Mouse (Mus musculus): ENCODE measurements around the gene Zfp689. TPM values are rescaled to one million over a fixed set of nuclear protein-coding genes. Genes with fewer than 3 reads are reported as not detected.

Zfp689 gene
- polyA plus RNA-seq, 1 experiment from 2014 or later, result 17.1 TPM

GRCm38 (mm10) chr7:127477687-127478634, 29.0 kb upstream of the Zfp689 start:
- ATAC-seq (replicated peaks), result peak; percentile 92
- H3K36me3 ChIP-seq, result peaks cover 49% of the 10 kb centered on the region
- H3K4me3 ChIP-seq, result peak overlapping the region; percentile 80
- H3K9ac ChIP-seq (replicated peaks), result peak overlapping the region; percentile 92
- under 1% methylated on average over 50 of the region's 50 CpGs for WGBS
- H3K27me3 ChIP-seq, result no peaks in the 10 kb centered on the region
- peak overlapping the region; percentile 99 for H3K27ac ChIP-seq (replicated peaks)
- peaks cover 33% of the 10 kb centered on the region for H3K4me1 ChIP-seq
- H3K4me2 ChIP-seq (replicated peaks), result peak overlapping the region; percentile 87
- no peaks in the 10 kb centered on the region for H3K9me3 ChIP-seq

DNA sequence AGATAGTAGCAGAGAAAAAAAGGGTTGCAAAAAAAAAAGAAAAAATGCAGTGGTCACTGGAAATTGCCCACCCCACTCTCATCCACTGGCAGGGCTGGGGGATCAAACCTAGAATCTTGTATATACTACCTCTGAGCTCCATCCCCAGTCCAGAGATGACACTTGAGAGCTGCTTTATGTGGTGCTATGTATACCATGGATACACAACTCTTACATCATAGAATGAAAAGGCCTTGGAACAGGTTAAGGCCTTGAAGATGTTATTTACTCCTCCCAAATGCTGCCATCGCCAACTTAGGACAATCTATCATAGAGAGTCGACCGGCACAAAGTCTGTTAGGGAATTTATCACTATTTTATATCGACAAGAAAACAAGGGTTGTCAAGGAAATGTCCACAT, 27.9 kb upstream of the Zfp689 start:
- peaks cover 38% of the 10 kb centered on the region for H3K36me3 ChIP-seq
- H3K27ac ChIP-seq (replicated peaks), result peak overlapping the region; percentile 99
- H3K4me3 ChIP-seq, result peak overlapping the region; percentile 80
- no peak for ATAC-seq (replicated peaks)
- 83% methylated on average over 4 of the region's 4 CpGs for WGBS
- H3K9me3 ChIP-seq, result no peaks in the 10 kb centered on the region
- H3K4me2 ChIP-seq (replicated peaks), result peak overlapping the region; percentile 87
- H3K9ac ChIP-seq (replicated peaks), result no peak overlapping the region
- H3K27me3 ChIP-seq, result no peaks in the 10 kb centered on the region
- H3K4me1 ChIP-seq, result peaks cover 42% of the 10 kb centered on the region

DNA sequence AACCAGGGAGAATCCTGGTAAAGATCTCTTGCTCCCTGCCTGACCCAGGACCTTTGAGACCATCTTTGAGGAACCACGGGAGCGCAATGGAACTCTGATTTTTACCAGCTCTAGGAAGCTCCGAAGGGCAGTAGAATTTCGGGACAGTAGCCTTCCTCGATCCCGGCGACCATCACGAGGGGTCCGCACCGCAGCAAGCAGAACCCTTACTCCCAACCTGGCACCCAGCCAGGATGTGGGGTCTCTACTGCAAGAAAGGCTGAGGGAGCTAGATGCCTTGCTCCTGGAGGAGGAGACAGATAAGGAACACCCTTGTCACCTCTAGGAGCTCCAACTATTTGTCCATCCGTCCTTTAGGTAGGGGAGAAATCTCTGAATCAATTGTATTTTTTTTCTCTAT, 27.4 kb upstream of the Zfp689 start:
- no peaks in the 10 kb centered on the region for H3K9me3 ChIP-seq
- no peak overlapping the region for H3K9ac ChIP-seq (replicated peaks)
- no peak overlapping the region for H3K27ac ChIP-seq (replicated peaks)
- H3K4me3 ChIP-seq, result no peak overlapping the region
- 94% methylated on average over 11 of the region's 11 CpGs for WGBS
- no peaks in the 10 kb centered on the region for H3K27me3 ChIP-seq
- H3K4me1 ChIP-seq, result peaks cover 41% of the 10 kb centered on the region
- H3K4me2 ChIP-seq (replicated peaks), result no peak overlapping the region
- peaks cover 38% of the 10 kb centered on the region for H3K36me3 ChIP-seq
- ATAC-seq (replicated peaks), result no peak

DNA sequence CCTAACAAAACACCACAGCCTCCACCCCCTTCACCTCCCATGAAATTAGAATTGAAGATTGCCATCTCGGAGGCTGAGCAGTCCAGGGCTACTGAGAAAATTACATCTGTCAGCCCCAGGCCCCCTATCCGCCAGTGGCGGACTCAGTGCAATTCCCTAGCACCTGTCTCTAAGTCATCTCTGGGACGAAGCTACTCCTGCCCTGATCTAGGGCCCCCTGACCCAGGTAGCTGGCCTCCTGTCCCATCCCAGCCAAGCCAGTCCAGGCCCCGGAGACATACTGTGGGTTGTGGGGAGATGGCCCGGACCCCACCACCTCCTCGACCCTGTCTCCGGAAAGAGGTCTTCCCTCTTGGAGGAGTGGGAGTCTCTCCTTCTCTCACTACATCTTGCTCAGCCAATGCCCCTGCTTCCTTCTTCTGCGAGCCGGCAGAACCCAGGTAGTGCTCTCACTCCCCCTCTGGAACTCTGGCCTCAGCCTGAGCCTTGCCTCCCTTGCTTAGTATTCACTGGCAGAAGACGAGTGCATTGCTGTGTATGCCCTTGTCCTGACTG, 26.3 kb upstream of the Zfp689 start:
- Histone ChIP-seq H3K4me2 (replicated peaks) (no peak overlapping the region), H3K27me3 (no peaks in the 10 kb centered on the region), H3K27ac (replicated peaks) (no peak overlapping the region), H3K4me3 (no peak overlapping the region), H3K4me1 (peaks cover 31% of the 10 kb centered on the region), H3K9ac (replicated peaks) (no peak overlapping the region), H3K36me3 (peaks cover 33% of the 10 kb centered on the region), H3K9me3 (no peaks in the 10 kb centered on the region)
- ATAC-seq (replicated peaks), result no peak
- 94% methylated on average over 11 of the region's 11 CpGs for WGBS

GRCm38 (mm10) chr7:127474378-127475070, 25.6 kb upstream of the Zfp689 start:
- H3K4me1 ChIP-seq, result peaks cover 31% of the 10 kb centered on the region
- no peak overlapping the region for H3K4me2 ChIP-seq (replicated peaks)
- WGBS, result 70% methylated on average over 6 of the region's 6 CpGs
- H3K4me3 ChIP-seq, result no peak overlapping the region
- H3K36me3 ChIP-seq, result peaks cover 33% of the 10 kb centered on the region
- H3K9ac ChIP-seq (replicated peaks), result no peak overlapping the region
- H3K9me3 ChIP-seq, result no peaks in the 10 kb centered on the region
- H3K27ac ChIP-seq (replicated peaks), result no peak overlapping the region
- ATAC-seq (replicated peaks), result no peak
- no peaks in the 10 kb centered on the region for H3K27me3 ChIP-seq

- H3K4me2 ChIP-seq (replicated peaks), result no peak overlapping the region
- ATAC-seq (replicated peaks), result no peak
- no peak overlapping the region for H3K4me3 ChIP-seq
- H3K9me3 ChIP-seq, result no peaks in the 10 kb centered on the region
- H3K4me1 ChIP-seq, result peaks cover 34% of the 10 kb centered on the region
- H3K27me3 ChIP-seq, result no peaks in the 10 kb centered on the region
- peaks cover 33% of the 10 kb centered on the region for H3K36me3 ChIP-seq
- no peak overlapping the region for H3K9ac ChIP-seq (replicated peaks)
- 75% methylated on average over 5 of the region's 5 CpGs for WGBS
- no peak overlapping the region for H3K27ac ChIP-seq (replicated peaks)
Measured at GRCm38 (mm10) chr7:127473705-127474104, 24.7 kb upstream of the Zfp689 start.

DNA sequence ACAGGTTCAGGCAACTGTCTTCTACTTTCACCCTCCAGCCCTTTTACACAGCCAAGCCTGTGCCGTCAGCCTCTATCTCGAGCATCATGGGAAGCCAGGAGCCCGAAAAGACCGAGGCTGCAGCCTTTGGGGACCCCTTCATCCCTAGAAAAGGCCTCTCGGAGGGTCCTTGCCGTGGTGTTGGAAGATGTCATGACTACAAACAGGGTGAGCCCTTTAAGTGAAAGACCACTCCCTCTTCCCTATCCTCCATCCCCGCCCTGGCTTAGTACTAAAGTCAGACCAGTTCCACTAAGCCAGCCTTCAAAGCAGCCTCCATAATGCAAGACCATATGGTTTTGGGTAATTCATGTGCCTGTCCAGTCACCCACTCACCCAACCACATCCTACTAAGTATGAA, 23.1 kb upstream of the Zfp689 start:
- peak overlapping the region; percentile 97 for H3K4me3 ChIP-seq
- H3K27me3 ChIP-seq, result no peaks in the 10 kb centered on the region
- H3K27ac ChIP-seq (replicated peaks), result peak overlapping the region; percentile 99
- H3K36me3 ChIP-seq, result peaks cover 41% of the 10 kb centered on the region
- H3K9me3 ChIP-seq, result no peaks in the 10 kb centered on the region
- H3K4me2 ChIP-seq (replicated peaks), result peak overlapping the region; percentile 83
- H3K4me1 ChIP-seq, result peaks cover 28% of the 10 kb centered on the region
- ATAC-seq (replicated peaks), result peak; percentile 3; the same call in 1 of the 2 replicates
- under 1% methylated on average over 7 of the region's 7 CpGs for WGBS
- H3K9ac ChIP-seq (replicated peaks), result peak overlapping the region; percentile 98

DNA sequence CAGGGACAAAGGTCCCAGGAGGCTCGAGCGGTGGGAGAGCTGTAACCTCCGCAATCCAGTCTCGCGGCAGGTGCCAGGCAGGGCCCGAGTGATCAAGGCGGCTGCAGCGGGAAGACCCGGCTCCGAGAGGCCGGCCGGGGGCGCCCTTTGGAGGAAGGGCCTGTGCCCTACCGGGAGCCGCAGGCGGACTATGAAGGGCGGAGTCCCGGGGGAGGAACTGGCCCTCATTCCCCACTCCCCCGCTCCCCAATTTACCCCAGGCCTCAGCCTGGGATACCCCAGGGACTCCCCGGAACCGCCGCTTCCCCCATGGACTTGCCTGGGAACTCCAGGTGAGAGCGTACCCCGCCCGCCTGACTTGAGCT, 22.7 kb upstream of the Zfp689 start:
- no peak; the same call in none of the 2 replicates for ATAC-seq (replicated peaks)
- Histone ChIP-seq H3K4me2 (replicated peaks) (peak overlapping the region; percentile 83), H3K9me3 (no peaks in the 10 kb centered on the region), H3K27ac (replicated peaks) (peak overlapping the region; percentile 99), H3K27me3 (no peaks in the 10 kb centered on the region), H3K4me1 (peaks cover 24% of the 10 kb centered on the region), H3K36me3 (peaks cover 40% of the 10 kb centered on the region), H3K4me3 (peak overlapping the region; percentile 97), H3K9ac (replicated peaks) (peak overlapping the region; percentile 98)
- under 1% methylated on average over 24 of the region's 25 CpGs for WGBS

- Histone ChIP-seq H3K36me3 (peaks cover 37% of the 10 kb centered on the region), H3K4me3 (peak overlapping the region; percentile 97), H3K9ac (replicated peaks) (peak overlapping the region; percentile 98), H3K4me1 (peaks cover 21% of the 10 kb centered on the region), H3K4me2 (replicated peaks) (peak overlapping the region; percentile 83), H3K9me3 (no peaks in the 10 kb centered on the region), H3K27ac (replicated peaks) (peak overlapping the region; percentile 99), H3K27me3 (no peaks in the 10 kb centered on the region)
- under 1% methylated on average over 45 of the region's 46 CpGs for WGBS
- peak; percentile 96 for ATAC-seq (replicated peaks)
Measured at GRCm38 (mm10) chr7:127470743-127471645, 22.0 kb upstream of the Zfp689 start.

GRCm38 (mm10) chr7:127470011-127470715, 21.2 kb upstream of the Zfp689 start:
- peak overlapping the region; percentile 99 for H3K27ac ChIP-seq (replicated peaks)
- WGBS, result 8% methylated on average over 10 of the region's 10 CpGs
- H3K4me2 ChIP-seq (replicated peaks), result peak overlapping the region; percentile 83
- H3K36me3 ChIP-seq, result peaks cover 31% of the 10 kb centered on the region
- peak; percentile 16; the same call in 1 of the 2 replicates for ATAC-seq (replicated peaks)
- H3K9ac ChIP-seq (replicated peaks), result peak overlapping the region; percentile 98
- H3K4me1 ChIP-seq, result peaks cover 21% of the 10 kb centered on the region
- H3K27me3 ChIP-seq, result no peaks in the 10 kb centered on the region
- peak overlapping the region; percentile 97 for H3K4me3 ChIP-seq
- H3K9me3 ChIP-seq, result no peaks in the 10 kb centered on the region

DNA sequence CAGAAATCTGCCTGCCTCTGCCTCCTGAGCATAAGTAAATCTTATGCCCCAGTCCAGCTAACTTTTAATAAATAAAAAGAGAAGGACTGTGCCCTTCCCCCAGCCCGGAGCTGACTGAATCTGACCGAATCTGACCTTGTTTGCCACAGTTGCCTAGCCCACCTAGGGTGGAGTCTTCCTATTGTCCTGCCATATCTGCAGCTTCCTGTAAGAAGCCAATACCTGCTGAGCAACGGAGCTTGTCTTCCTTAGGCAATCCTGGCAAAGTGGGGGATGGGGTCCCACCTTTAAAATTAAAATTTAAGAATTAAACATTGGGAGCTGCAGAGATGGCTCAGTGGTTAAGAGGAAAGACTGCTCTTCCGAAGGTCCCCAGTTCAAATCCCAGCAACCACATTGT, 17.6 kb upstream of the Zfp689 start:
- Histone ChIP-seq H3K36me3 (peaks cover 21% of the 10 kb centered on the region), H3K4me3 (no peak overlapping the region), H3K27me3 (no peaks in the 10 kb centered on the region), H3K4me2 (replicated peaks) (no peak overlapping the region), H3K27ac (replicated peaks) (no peak overlapping the region), H3K4me1 (peaks cover 11% of the 10 kb centered on the region), H3K9ac (replicated peaks) (no peak overlapping the region), H3K9me3 (no peaks in the 10 kb centered on the region)
- no peak for ATAC-seq (replicated peaks)
- 96% methylated on average over 4 of the region's 4 CpGs for WGBS

Measured in forebrain, embryonic 15.5 days (tissue).